Mouse (Mus musculus): ENCODE data around the gene Myh10.
A peak's percentile ranks its signal among the peaks of the same experiment; 100 is the strongest.

Gene Myh10

DNA sequence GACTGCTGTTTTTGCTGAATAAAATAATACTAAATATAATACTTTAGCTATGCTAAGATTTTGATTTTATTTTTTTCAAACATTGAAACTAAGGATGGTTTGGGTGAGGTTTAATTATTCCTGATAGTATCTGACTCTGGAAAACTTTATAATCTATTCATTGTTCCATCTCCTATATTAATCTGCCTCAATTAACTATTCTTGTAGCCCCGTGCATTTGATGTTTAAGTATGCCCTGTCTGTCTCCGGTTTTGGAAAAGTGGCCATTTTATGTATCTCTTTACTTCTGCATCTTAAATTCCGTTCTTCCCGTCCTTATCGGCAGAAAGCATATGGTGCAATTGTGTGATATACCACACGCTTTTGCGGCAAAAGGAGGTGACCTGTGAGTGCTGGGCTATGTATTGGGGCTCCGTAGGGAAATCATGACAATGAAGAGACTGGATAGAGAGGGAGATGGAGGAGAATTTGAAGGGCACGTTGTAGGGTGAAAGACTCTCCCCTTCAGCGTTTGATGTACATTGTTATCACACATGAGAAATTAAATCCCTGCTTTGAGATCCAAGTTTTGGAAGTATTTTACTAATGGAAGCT lies 2.2 kb downstream of the Myh10 start:
- no peak for DNase-seq

DNA sequence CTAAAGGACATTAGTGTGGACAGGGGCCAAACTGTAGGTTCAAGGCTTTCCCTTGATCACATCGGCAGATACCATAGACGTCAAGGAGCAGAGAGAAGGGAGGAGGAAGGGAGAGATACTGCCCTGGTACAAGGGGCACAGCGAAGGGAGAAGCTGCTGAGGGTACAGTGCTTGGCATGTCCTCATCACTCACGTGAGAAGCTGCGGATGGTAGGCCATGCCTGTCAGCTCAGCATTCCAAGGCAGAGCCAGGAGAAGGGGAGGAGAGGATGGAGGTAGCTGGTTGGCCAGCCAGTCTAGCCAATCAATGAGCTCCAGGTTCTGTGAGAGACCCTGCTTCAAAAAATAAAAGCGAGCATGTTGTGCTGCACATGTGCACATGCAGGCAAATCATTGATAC lies 11.0 kb downstream of the Myh10 start:
- no peak for DNase-seq

DNA sequence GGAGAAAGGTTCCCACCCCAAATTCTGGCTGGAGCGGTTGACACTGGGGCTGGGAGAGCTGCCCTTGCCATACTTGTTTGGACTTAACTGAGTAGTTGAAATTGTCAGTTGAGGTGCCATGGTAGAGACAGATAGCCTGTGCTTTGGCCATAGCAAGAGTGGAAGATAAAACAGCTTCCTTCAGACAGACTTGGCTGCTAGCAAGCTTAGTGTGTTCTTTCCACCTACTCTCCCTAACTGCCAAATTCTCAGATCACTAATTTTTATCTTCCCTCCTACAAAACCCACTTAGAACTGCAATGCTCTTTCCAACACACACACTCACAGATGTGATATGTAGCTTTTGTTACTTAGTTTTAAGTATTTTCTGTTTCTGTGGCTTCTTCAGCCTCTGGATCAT lies 12.0 kb downstream of the Myh10 start:
- no peak for DNase-seq

DNA sequence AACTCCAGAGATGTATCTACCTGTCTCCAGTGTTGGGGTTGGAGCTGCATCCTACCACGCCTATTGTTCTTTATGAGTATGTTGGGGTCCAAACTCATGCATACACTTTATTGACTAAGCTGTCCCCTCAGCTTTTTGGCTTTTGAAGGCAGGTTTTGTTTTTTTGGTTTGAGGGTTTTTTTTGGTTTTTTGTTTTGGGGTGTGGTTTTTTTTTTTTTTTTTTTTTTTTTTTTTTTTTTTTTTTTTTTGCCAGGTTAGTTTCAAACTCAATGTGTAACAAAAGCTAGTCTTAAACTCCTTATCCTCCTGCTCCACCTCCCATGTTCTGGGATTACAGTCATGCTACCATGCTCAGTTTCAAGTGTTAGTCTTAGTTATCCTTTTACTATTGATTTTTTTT lies 12.9 kb downstream of the Myh10 start:
- no peak for DNase-seq

DNA sequence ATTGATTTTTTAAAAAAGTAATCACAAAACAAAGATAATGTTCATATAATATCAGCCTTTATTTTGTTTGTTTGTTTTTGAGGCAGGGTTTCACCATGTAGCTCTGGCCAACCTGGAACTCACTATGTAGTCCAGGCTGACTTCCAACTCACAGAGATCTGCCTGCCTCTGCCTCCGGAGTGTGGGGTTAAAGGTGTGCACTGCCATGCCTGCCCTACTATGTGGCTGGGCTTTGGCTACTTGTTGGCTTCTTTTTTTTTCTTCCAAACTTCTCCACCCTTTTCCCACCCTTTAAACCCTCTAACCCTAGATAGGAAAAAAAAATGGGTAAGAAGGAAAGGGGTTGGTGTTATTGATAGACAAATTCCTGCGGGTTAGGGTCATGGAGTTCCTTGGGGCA lies 13.5 kb downstream of the Myh10 start:
- no peak for DNase-seq

DNA sequence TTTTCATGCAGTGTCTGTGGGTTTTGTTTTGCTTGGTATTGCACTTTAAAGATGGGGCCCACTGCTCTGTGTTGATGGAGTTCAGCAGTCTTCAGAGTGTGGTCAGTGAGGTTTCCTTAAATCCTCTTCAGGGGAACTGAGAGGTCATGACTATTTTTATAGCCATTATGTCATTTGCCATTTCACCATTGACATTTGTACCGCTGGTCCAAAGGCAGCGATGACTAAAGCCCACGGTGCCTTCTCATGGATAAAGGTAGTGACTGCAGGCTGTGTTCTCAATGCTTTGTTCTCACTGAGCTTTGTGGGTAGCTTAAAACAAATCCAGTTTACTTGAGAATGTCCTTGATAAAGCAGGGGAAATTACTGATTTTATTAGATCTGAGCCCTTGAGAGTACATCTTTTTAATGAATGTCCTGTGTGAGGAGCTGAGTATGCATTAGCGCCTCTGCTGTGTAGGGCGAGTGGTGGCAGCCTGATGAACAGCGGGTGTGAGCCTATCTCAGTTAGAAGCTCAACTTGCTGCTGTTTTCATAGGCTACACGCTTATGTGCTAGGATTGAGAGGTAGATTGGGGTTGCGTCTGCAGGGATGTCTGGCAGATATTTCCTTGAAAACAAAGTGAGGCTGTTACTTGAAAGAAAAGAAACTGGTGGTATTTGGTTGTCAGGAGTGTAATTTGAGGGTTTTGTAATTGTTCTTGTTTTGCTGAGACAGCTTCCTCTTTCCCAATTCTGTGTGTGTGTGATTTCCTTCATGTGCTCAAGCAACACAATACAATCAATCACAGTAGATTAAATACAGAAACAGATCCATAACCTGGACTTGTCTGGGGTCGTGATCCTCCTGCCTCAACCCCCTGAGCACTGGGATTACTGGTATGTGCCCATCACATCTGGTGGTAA lies 15.4 kb downstream of the Myh10 start:
- DNase-seq, result no peak

DNA sequence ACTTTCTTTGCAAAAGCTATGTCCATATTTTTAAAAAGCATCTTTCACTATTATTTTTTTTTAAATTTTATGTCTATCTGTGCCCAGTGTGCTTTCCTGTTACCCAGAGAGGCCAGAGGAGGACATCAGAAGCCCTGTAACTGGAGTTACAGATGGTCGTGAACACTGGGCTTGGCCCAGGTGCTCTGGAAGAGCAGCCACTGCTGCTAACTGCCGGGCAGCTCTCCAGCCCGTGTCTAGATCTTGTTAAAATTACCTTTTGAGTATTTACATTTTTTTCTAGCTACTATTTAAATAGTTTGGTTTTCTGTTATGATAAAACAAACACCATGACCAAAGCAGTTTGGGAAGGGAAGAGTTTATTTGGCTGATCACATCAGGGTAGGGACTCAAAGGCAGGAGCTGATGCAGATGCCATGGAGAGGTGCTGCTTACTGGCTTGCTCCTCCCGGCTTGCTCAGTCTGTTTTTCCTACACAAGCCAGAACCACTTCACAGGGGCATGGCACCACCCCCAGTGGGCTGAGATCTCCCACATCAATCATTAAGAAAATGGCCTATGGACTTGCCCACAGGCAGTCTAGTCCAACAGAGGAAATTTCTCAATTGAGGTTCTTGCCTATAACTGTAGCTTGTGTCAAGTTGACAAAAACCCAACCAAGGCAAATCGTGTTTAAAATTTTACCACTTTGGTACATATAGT lies 16.7 kb downstream of the Myh10 start:
- DNase-seq, result no peak

DNA sequence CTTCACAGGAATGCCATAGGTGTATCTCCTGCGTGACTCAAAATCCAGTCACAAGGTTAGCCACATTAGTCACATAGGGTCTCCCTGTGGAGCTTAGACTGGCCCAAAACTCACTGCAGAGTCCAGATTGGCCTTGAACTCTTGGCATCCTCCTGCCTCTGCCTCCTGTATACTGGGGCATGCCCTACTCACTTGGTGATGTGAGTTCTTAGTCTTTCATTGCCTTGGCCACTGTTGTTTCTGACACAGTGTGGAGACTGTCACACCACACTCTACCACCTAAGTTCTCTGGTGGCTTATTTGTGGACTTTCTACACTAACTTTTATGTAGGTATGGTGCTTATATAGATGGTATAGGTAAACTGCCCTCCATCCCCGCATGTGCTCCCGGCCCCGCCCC lies 24.8 kb downstream of the Myh10 start:
- no peak for DNase-seq

DNA sequence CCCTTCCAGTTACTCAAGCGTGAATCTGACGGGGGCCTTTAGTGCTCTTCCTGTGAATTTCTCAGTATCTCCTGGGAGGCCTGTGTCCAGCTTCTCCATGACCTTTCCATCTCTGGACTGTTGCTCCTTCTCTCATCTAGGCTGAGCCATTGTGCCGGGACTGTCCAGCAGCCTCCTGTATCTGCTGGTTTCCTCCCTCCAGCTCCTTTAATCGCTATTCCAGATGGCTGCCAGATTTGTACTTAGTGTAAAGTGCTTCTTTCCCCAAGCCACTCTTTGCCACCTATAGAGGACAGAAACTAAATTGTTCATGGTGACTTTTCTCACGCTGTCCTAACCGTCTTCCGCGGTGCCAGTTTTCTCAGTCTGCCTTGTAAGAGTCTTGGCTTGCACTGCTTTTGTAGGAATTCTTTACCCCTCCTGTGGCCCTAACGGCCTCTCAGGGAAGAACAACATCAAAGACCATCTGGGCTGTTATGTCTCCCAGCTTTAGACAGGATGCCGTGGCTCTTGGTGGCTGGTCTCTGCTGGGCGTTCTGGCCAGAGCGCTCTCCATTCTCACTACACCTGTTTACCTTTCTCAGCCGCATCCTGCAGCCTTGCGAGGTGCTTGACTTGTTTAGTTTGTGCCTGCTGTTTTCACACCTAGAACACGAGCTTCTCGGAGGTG lies 25.9 kb downstream of the Myh10 start:
- DNase-seq, result no peak

DNA sequence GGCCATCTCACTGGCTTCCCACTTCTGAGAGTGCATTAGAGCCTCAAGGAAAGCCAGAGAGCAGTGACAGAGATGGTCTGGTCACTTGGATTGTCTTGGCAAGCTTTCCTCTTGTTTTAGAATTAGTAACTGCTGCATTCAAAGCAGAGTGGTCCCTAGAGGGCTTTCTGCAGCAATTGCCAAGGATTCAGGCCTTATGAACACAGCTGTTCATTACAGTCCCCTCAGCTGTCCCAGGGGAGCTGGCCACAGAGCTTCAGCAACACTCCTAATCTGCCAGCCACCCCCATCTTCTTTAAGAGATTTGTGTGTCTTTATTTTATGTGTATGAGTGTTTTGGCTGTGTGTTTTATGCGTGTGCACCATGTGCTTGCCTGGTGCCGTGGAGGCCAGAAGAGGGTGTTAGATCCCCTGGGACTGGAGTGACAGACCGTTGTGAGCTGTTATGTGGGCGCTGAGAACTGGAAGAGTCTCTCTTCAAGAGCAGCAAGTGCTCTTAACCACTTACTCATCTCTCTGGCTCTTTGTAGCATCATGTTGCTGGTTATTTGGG lies 27.8 kb downstream of the Myh10 start:
- DNase-seq, result peak in 1 of 2 experiments; percentile 4

DNA sequence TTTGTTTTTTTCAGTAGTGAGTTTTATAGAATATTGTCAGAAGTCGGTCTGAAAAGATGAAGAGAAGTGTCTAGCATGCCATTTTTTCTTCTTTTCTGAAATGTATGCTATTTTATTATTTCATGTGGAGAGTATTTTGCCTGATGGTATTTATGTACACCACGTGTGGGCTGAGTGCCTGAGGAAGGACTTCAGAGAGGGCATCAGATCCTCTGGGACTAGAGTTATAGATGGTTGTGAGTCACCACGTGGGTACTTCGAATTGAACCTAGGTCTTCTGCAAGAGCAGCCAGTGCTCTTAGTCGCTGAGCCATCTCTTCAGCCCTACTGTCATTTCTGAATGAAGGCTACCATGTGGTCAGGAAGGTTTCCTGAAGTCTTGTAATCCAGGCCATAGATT lies 28.4 kb downstream of the Myh10 start:
- DNase-seq, result no peak

DNA sequence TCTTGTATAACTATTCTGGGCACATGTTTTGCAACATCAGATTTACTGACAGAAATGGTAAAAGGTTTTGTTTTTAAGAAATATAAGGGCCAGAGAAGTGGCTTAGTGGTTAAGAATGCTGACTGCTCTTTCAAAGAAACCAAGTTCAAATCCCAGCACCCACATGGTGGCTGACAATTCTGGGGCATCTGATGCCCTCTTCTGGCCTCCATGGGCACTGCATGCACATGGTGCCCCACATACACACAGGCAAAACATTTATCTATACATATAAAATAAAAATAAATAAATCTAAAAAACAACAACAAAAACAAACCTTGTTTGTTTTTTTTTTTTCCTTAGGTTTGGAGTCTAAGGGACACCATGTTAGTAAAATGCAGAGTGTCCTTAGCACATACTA lies 32.8 kb downstream of the Myh10 start:
- no peak for DNase-seq

DNA sequence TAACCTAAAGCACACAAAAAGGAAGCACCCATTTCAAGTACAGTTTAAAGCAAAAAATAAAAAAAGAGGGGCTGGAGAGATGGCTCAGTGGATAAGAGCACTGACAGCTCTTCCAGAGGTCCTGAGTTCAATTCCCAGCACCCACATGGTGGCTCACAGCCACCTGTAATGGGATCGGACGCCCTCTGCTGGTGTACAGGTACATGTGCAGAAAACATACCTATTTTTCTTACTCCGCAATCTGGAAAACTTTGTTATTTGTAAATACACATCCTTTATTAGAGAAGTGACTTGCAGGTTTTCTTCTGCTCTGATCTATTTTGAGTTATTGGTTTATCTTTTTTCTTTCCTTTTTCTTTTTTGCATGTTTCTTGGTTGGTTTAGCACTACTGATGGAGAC lies 37.3 kb downstream of the Myh10 start:
- DNase-seq, result no peak

DNA sequence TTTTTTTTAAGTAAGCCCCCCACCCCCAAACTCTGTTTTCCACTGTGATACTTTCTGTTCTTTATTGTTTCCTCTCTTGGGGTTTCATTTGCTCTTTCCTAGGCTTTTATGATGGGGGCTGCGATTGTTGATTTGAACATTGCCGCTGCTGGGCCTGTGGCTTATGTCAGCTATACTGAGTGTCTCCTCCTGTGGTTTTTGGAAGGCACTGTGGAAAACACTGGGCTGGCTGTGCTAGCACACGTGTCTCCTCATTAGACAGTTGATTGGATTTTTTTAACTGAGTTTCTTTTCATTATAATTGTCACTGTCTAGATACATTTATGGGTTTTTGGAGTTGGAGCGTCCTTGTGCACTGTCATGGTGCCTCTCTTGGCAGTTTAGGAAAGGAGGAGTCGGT lies 39.4 kb downstream of the Myh10 start:
- no peak for DNase-seq

DNA sequence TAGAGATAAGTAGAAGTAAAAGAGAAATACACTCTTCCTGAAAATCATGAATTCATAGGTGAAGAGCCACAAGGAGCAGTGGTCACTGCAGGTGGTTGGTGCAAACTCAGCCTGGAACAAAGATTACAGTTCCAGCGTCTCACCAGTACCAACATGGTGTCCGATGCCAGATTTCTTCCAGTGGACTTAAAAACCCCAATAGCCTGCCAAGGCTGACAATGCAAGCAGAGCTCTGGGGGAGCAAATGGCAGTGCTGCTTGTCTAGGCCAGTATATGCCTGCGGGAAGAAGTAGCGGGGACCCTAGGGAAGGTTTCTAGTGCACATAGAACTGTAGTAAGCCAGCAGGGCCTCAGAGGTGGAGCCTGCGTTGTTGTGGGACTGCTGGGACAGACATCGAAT lies 40.7 kb downstream of the Myh10 start:
- no peak for DNase-seq

DNA sequence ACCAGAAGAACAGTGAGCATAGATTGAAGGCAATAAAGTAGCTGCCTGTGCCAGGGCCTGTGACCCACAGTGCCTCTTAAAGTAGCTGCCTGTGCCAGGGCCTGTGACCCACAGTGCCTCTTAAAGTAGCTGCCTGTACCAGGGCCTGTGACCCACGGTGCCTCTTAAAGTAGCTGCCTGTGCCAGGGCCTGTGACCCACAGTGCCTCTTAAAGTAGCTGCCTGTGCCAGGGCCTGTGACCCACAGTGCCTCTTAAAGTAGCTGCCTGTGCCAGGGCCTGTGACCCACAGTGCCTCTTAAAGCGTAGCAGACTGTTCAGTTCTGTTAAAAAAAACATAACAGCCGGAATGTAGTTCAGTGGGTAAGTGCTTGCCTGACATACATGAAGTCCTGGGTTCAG lies 42.0 kb downstream of the Myh10 start:
- peak; percentile 45 to 56 for DNase-seq

DNA sequence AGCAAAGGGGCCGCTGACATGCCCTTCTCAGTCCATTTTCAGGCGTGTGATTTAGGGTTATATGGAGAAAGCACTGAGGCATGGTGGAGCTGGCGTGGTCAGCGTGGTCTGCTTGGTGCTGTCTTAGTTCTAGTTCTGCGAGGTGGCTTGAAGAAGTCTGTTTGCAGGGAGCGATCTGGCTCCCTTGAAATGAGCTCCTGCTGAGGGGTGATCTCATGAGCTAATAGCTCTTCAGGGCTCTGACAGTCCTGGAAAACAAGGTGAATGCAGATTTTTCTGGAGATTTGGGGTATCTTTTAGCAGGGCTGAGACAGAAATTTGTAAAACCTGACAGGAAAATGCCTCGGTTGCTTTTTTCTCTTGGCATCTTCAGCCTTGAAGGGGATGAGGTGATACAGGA lies 48.1 kb downstream of the Myh10 start:
- no peak for DNase-seq

DNA sequence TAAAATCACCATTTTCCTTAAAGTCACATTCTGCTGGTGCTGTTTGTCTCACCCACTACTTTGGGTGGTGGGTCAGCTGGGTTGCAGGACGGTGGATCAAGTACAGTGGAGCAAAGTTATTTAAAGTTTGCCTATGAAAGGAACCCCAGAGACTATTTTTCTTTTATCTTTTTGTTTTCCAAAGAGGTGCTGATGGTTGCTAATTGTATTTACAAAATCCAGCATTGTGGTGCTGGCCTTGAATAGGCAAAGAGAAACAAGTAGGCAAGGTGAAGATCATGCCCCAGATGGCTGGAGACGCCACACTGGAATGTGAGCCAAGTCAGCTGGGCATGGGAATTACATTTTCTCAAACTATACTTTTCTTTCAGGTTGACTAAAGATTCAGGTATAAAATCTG lies 51.3 kb downstream of the Myh10 start:
- DNase-seq, result no peak

DNA sequence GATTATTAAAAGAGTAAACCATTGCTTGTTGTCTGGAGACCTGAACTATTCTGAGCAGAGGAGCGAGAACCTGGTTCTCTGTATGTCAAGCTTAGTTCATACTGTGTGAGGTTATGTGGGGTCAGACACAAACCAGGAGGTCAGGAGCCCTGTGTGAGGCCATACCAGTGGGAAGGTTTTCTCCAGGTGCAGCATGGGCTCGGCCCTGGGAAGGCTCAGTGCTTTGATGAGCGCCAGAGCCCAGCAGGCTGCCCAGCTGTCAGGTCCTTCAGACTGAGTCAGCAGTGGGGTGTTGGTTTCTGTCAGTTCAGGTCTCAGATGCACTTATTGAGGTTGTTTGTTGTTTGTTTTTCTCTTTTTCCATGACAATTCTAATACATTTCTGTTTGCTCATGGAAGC lies 52.8 kb downstream of the Myh10 start:
- DNase-seq, result no peak

DNA sequence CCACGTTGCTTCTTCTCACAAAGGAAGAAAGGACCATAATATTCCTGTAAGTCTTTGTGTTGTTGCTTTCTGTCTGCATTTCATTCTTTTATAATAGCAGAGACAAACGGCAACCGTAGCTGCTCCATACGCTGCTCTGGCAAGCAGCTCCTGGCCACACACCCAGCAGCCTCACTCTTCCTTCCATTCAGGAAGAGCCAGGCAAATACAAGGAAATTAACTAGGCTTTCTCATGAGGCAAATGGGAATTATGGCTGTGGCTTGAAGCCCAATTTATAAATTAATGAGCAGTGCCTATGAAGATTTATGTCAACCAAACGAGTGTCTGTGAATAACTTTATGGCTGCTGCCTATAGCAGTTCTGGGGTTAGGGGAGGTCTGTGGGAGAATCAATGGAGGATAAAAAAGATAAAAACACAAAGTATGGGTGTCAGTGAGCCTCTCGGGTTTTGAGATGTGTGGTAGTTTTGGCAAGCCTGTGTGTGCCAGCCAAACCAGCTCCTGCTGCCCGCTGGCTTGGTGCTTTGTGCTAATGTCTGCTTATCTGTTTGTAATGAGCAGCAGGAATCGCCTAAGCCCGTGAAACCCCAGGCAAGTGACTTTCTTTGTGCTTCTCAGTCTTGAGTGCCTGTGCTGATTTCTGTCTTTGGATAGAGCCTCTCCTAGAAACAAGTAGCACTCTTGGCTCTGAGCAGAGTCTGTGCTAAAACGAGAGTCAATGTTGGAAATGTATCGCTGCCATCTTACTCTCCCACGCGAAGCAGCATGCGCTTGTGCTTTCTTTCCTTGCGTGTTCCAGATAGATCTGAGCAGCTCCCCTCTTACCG lies 54.2 kb downstream of the Myh10 start:
- DNase-seq, result no peak

DNA sequence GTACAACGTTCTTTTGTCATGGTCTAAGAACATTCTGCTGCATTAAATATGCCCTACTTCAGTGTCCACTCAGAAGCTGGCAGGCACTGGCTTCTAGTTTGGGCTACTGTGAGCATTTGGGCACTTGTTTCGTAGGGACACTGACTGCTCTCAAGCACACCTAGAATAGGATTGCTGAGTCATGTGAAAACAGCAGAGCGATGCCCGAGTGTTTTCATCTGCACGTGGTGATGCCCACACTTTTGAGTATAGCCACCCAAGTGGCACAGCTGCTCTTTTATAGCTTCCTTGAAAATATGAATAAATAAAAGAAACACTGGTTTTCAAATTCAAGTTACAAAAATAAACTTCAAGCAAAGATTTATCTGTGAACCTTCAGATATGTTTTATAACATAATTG lies 56.8 kb downstream of the Myh10 start:
- DNase-seq, result no peak

DNA sequence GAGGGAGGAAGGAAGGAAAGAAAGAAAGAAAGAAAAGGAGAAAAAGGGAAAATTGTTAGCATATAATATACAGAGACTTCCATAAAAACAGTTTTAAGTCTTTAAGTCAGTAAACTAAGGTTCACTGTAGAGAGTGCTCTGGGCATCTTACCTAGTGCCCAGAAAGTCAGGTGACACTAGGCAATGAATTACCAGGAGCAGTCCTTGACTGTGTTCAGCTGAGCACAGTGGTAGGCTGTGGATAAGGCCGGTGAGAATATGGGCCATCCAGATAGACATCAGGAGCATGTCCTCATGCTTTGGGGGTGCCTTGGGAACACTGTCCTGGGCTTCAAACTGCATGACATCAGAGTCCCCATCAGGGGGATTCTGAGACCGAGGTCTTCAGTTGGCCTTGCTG lies 58.8 kb downstream of the Myh10 start:
- DNase-seq, result no peak

All from lung, adult 18-20 months (tissue).